Mouse (Mus musculus): Measurements from ENCODE around the gene Mmp14. TPM values are rescaled to one million over a fixed set of nuclear protein-coding genes. Genes with fewer than 3 reads are reported as not detected.

The Mmp14 gene
- polyA plus RNA-seq (2015; fragmentation: Nextera tagmentation; extraction: Ambion mirVana) = 51.1 and 53.4 TPM in 2 replicates

- Histone ChIP-seq H3K9ac (peak within 1 kb of the TSS; percentile 66), H3K27me3 (peaks cover 18% of the 10 kb centered on the region), H3K27ac (replicated peaks) (peak within 1 kb of the TSS; percentile 88), H3K4me2 (peak within 1 kb of the TSS; percentile 80), H3K4me1 (replicated peaks) (peaks cover 53% of the 10 kb centered on the region), H3K9me3 (no peaks in the 10 kb centered on the region), H3K4me3 (peak within 1 kb of the TSS; percentile 52), H3K36me3 (peaks cover 14% of the 10 kb centered on the region)
- WGBS = under 1% methylated on average over 49 of the region's 49 CpGs
- ATAC-seq (ENCODE audit: low FRiP score, low read depth) = peak; percentile 50
Measured at GRCm38 (mm10) chr14:54431334-54432077, at the start of gene Mmp14. Mmp14 (plus strand) TSS chr14:54431612.

DNA sequence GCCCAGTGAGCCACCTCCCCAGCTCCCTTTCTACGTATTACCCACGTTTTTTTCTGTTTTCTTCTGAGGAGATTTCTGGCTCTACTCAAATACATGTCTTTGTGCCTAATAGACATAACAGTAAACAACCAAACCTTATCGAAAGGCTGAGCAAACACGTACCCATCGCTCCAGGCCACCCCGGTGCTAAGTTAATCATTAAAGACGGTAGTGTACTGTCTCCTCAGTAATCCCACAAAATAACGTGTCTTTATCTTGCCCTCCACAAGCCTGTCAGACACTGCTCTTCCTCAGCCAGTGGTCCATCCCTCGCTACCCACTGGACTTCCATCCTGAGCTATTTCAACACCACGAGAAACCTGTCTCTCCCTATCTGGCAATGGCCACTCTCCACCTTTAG lies 49.6 kb upstream of the Mmp14 start:
- no peak for ATAC-seq (ENCODE audit: low FRiP score, low read depth)
- 74% methylated on average over 10 of the region's 10 CpGs for WGBS
- Histone ChIP-seq H3K9ac (no peak overlapping the region), H3K36me3 (no peaks in the 10 kb centered on the region), H3K9me3 (no peaks in the 10 kb centered on the region), H3K27me3 (no peaks in the 10 kb centered on the region), H3K4me1 (replicated peaks) (no peaks in the 10 kb centered on the region), H3K4me3 (no peak overlapping the region), H3K27ac (replicated peaks) (no peak overlapping the region), H3K4me2 (no peak overlapping the region)

GRCm38 (mm10) chr14:54382641-54383040 lies 48.8 kb upstream of the Mmp14 start:
- H3K9ac ChIP-seq = no peak overlapping the region
- no peaks in the 10 kb centered on the region for H3K4me1 ChIP-seq (replicated peaks)
- H3K4me3 ChIP-seq = no peak overlapping the region
- no peaks in the 10 kb centered on the region for H3K9me3 ChIP-seq
- H3K4me2 ChIP-seq = no peak overlapping the region
- H3K27ac ChIP-seq (replicated peaks) = no peak overlapping the region
- no peaks in the 10 kb centered on the region for H3K27me3 ChIP-seq
- ATAC-seq (ENCODE audit: low FRiP score, low read depth) = no peak
- no peaks in the 10 kb centered on the region for H3K36me3 ChIP-seq
- 33% methylated on average over 9 of the region's 9 CpGs for WGBS

- no peak overlapping the region for H3K4me3 ChIP-seq
- H3K36me3 ChIP-seq = no peaks in the 10 kb centered on the region
- no peaks in the 10 kb centered on the region for H3K4me1 ChIP-seq (replicated peaks)
- no peak overlapping the region for H3K9ac ChIP-seq
- no peak overlapping the region for H3K27ac ChIP-seq (replicated peaks)
- no peak for ATAC-seq (ENCODE audit: low FRiP score, low read depth)
- no peak overlapping the region for H3K4me2 ChIP-seq
- WGBS = 60% methylated on average over 4 of the region's 4 CpGs
- no peaks in the 10 kb centered on the region for H3K9me3 ChIP-seq
- H3K27me3 ChIP-seq = no peaks in the 10 kb centered on the region
Measured at GRCm38 (mm10) chr14:54383355-54383771, 48.0 kb upstream of the Mmp14 start.

GRCm38 (mm10) chr14:54384396-54384795 lies 47.0 kb upstream of the Mmp14 start:
- H3K36me3 ChIP-seq = no peaks in the 10 kb centered on the region
- no peaks in the 10 kb centered on the region for H3K27me3 ChIP-seq
- WGBS = 95% methylated on average over 8 of the region's 8 CpGs
- H3K27ac ChIP-seq (replicated peaks) = no peak overlapping the region
- no peaks in the 10 kb centered on the region for H3K9me3 ChIP-seq
- no peak overlapping the region for H3K4me2 ChIP-seq
- H3K9ac ChIP-seq = no peak overlapping the region
- no peak overlapping the region for H3K4me3 ChIP-seq
- ATAC-seq (ENCODE audit: low FRiP score, low read depth) = no peak
- H3K4me1 ChIP-seq (replicated peaks) = no peaks in the 10 kb centered on the region

GRCm38 (mm10) chr14:54385968-54386618 lies 45.3 kb upstream of the Mmp14 start:
- ATAC-seq (ENCODE audit: low FRiP score, low read depth) = no peak
- no peak overlapping the region for H3K4me3 ChIP-seq
- H3K36me3 ChIP-seq = no peaks in the 10 kb centered on the region
- no peak overlapping the region for H3K4me2 ChIP-seq
- H3K9me3 ChIP-seq = no peaks in the 10 kb centered on the region
- no peaks in the 10 kb centered on the region for H3K27me3 ChIP-seq
- 88% methylated on average over 7 of the region's 7 CpGs for WGBS
- H3K27ac ChIP-seq (replicated peaks) = no peak overlapping the region
- H3K4me1 ChIP-seq (replicated peaks) = no peaks in the 10 kb centered on the region
- no peak overlapping the region for H3K9ac ChIP-seq

DNA sequence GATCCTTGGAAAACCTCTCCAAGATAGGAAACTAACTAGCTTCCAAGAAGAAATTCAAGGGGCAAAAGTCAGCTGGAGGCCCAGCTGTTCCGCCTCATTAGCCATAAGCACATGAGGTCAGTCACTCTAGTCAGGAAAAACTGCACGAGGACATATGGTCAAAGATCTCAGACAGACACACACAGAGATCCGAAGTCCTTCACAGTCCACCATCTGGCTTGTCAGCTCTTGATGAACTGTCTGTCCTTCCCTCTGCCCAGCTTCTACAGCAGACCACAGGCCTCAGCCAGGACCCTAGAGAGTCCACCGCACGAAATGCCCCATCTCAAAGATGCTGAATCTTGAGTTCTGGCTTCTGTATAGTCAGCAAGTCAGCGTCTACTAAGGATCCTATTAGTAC lies 43.9 kb upstream of the Mmp14 start:
- no peak overlapping the region for H3K4me3 ChIP-seq
- H3K27ac ChIP-seq (replicated peaks) = no peak overlapping the region
- no peak for ATAC-seq (ENCODE audit: low FRiP score, low read depth)
- H3K4me1 ChIP-seq (replicated peaks) = no peaks in the 10 kb centered on the region
- 64% methylated on average over 6 of the region's 6 CpGs for WGBS
- no peaks in the 10 kb centered on the region for H3K9me3 ChIP-seq
- H3K36me3 ChIP-seq = no peaks in the 10 kb centered on the region
- H3K27me3 ChIP-seq = no peaks in the 10 kb centered on the region
- no peak overlapping the region for H3K9ac ChIP-seq
- H3K4me2 ChIP-seq = no peak overlapping the region

GRCm38 (mm10) chr14:54390843-54391242 lies 40.6 kb upstream of the Mmp14 start:
- Histone ChIP-seq H3K4me3 (no peak overlapping the region), H3K27ac (replicated peaks) (no peak overlapping the region), H3K4me1 (replicated peaks) (no peaks in the 10 kb centered on the region), H3K9ac (no peak overlapping the region), H3K27me3 (no peaks in the 10 kb centered on the region), H3K9me3 (no peaks in the 10 kb centered on the region), H3K4me2 (no peak overlapping the region), H3K36me3 (no peaks in the 10 kb centered on the region)
- no peak for ATAC-seq (ENCODE audit: low FRiP score, low read depth)
- WGBS = 71% methylated on average over 6 of the region's 6 CpGs

DNA sequence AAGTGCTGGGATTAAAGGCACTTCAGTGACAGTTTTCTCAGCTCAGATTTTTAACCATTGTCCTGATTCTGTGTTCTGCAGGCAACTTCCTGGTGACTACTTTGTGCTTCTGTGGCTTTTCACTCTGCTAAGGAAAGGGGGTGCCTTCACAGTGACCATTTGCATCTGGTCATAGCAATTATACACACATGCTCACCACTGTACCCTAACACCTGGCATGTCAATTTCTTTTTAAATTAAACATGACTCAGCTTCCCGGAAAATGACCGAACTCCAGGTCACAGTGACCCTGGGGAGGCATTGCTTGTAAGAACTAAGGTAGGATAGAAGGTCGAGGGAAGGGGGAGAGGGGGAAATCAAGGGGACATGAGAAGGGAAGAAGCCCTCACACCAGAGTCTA lies 37.6 kb upstream of the Mmp14 start:
- Histone ChIP-seq H3K9ac (no peak overlapping the region), H3K4me1 (replicated peaks) (no peaks in the 10 kb centered on the region), H3K27ac (replicated peaks) (no peak overlapping the region), H3K4me2 (no peak overlapping the region), H3K4me3 (no peak overlapping the region), H3K36me3 (no peaks in the 10 kb centered on the region), H3K27me3 (no peaks in the 10 kb centered on the region), H3K9me3 (no peaks in the 10 kb centered on the region)
- WGBS = 79% methylated on average over 3 of the region's 3 CpGs
- no peak for ATAC-seq (ENCODE audit: low FRiP score, low read depth)

GRCm38 (mm10) chr14:54394309-54394708 lies 37.1 kb upstream of the Mmp14 start:
- Histone ChIP-seq H3K9ac (no peak overlapping the region), H3K4me2 (no peak overlapping the region), H3K27me3 (no peaks in the 10 kb centered on the region), H3K36me3 (no peaks in the 10 kb centered on the region), H3K4me3 (no peak overlapping the region), H3K9me3 (no peaks in the 10 kb centered on the region), H3K4me1 (replicated peaks) (no peaks in the 10 kb centered on the region), H3K27ac (replicated peaks) (no peak overlapping the region)
- ATAC-seq (ENCODE audit: low FRiP score, low read depth) = no peak

DNA sequence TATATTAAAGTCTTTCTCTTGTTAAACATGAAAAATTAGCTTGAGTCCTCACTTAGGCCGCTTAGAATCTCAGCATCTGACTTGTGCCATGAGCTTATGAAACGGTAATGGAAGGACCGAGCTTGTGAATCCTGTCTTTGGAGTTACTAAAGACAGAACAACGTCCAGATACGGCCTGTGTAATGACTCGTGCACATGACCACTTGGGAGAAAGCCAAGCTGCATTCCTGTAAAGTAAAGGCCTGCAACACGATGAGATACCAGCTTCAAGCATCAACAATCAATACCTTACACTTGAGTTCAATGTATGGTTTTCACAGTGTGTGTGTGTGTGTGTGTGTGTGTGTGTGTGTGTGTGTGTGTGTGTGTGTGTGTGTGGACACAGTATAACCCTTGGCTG lies 34.7 kb upstream of the Mmp14 start:
- Histone ChIP-seq H3K4me1 (replicated peaks) (no peaks in the 10 kb centered on the region), H3K27me3 (no peaks in the 10 kb centered on the region), H3K36me3 (no peaks in the 10 kb centered on the region), H3K9me3 (no peaks in the 10 kb centered on the region), H3K4me2 (no peak overlapping the region), H3K27ac (replicated peaks) (no peak overlapping the region), H3K4me3 (no peak overlapping the region), H3K9ac (no peak overlapping the region)
- no peak for ATAC-seq (ENCODE audit: low FRiP score, low read depth)
- 86% methylated on average over 7 of the region's 7 CpGs for WGBS

DNA sequence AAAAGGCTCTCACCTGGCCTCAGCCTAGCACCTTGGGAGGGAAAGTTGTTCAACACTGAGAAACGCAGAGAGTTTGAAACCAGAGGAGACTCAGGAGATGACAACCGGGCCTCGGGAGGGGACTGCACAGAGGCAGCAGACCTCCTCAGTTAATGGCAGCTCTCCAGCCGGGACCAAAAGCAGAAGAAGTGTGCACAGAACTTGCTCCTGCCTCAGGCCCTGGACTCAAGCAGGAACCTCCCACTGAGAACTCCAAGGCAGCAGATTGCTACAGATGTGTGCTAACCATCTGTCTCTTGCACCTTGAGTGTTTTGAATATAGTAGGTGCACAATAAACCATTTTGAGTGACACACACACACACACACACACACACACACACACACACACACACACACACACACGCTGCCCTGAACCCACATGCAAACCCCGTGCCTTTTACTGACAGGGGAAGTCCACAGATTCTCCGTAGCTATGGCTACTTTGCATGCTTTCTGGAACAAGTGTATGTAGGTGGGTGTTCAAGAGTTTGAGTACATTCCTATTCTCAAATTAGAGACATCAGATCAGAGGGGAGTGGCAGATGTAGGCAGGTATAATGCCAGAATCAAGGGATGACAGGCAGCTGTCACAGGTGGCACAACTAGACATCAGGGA lies 33.4 kb upstream of the Mmp14 start:
- Histone ChIP-seq H3K27ac (replicated peaks) (no peak overlapping the region), H3K9me3 (no peaks in the 10 kb centered on the region), H3K4me2 (no peak overlapping the region), H3K36me3 (no peaks in the 10 kb centered on the region), H3K4me1 (replicated peaks) (no peaks in the 10 kb centered on the region), H3K4me3 (no peak overlapping the region), H3K9ac (no peak overlapping the region), H3K27me3 (no peaks in the 10 kb centered on the region)
- no peak for ATAC-seq (ENCODE audit: low FRiP score, low read depth)
- WGBS = 82% methylated on average over 7 of the region's 7 CpGs

Data from hindbrain, embryonic 15.5 days (tissue).